Mouse (Mus musculus): ENCODE measurements around the gene Cox5a.

Gene Cox5a

GRCm38 (mm10) chr9:57521056-57521911 is at the start of gene Cox5a:
TSS of gene Cox5a (plus strand) at chr9:57521274.
- in situ Hi-C loops (cut with MboI; ENCODE audit: unreplicated experiment in 2 of 2): loop anchor here (5.0 to 25.0 kb wide), 6 partner anchors 34 to 584 kb away; partner anchors contain the start of genes Csk (in 1 of the 2), Cyp11a1 (in 1 of the 2), Imp3 (in 1 of the 2) and Ppcdc (in 1 of the 2)

- in situ Hi-C loops (cut with MboI; ENCODE audit: unreplicated experiment in 2 of 2): loop anchor here (5.0 to 10.0 kb wide), 2 partner anchors 37 to 259 kb away; partner anchors contain the start of gene Cox5a (in 1 of the 2)
Observed at GRCm38 (mm10) chr9:57485774-57486173, 35.3 kb upstream of the Cox5a start.

- in situ Hi-C loops (cut with MboI; ENCODE audit: unreplicated experiment in 2 of 2): loop anchor here (5.0 to 10.0 kb wide), 2 partner anchors 34 to 257 kb away; partner anchors contain the start of gene Cox5a (in 1 of the 2)
Observed at GRCm38 (mm10) chr9:57487807-57488206, 33.3 kb upstream of the Cox5a start.

GRCm38 (mm10) chr9:57493532-57493931 is 27.5 kb upstream of the Cox5a start:
- in situ Hi-C loops (cut with MboI; ENCODE audit: unreplicated experiment in 2 of 2): no loop called here

- in situ Hi-C loops (cut with MboI; ENCODE audit: unreplicated experiment in 2 of 2): no loop called here
Observed at GRCm38 (mm10) chr9:57494970-57495369, 26.1 kb upstream of the Cox5a start.

- in situ Hi-C loops (cut with MboI; ENCODE audit: unreplicated experiment in 2 of 2): no loop called here
Observed at GRCm38 (mm10) chr9:57497236-57497635, 23.8 kb upstream of the Cox5a start.

- in situ Hi-C loops (cut with MboI; ENCODE audit: unreplicated experiment in 2 of 2): no loop called here
Observed at GRCm38 (mm10) chr9:57498536-57498935, 22.5 kb upstream of the Cox5a start.

GRCm38 (mm10) chr9:57501452-57501851 is 19.6 kb upstream of the Cox5a start:
- in situ Hi-C loops (cut with MboI; ENCODE audit: unreplicated experiment in 2 of 2): loop anchor here in 1 of 2 experiments (25.0 kb wide), 1 partner anchor 564 kb away; the partner anchor contains the start of genes Imp3 and Snx33

- in situ Hi-C loops (cut with MboI; ENCODE audit: unreplicated experiment in 2 of 2): loop anchor here in 1 of 2 experiments (25.0 kb wide), 1 partner anchor 565 kb away; the partner anchor contains the start of genes Imp3 and Snx33
Observed at GRCm38 (mm10) chr9:57501861-57502260, 19.2 kb upstream of the Cox5a start.

GRCm38 (mm10) chr9:57502911-57503621 is 18.0 kb upstream of the Cox5a start:
- in situ Hi-C loops (cut with MboI; ENCODE audit: unreplicated experiment in 2 of 2): loop anchor here in 1 of 2 experiments (25.0 kb wide), 1 partner anchor 566 kb away; the partner anchor contains the start of genes Imp3 and Snx33

GRCm38 (mm10) chr9:57503622-57504380 is 17.3 kb upstream of the Cox5a start, which contains the start of gene Rpp25:
TSS of gene Rpp25 (plus strand) at chr9:57504026.
- in situ Hi-C loops (cut with MboI; ENCODE audit: unreplicated experiment in 2 of 2): loop anchor here in 1 of 2 experiments (25.0 kb wide), 1 partner anchor 566 kb away; the partner anchor contains the start of genes Imp3 and Snx33

- in situ Hi-C loops (cut with MboI; ENCODE audit: unreplicated experiment in 2 of 2): loop anchor here in 1 of 2 experiments (25.0 kb wide), 1 partner anchor 567 kb away; the partner anchor contains the start of genes Imp3 and Snx33
Observed at GRCm38 (mm10) chr9:57504381-57504700, 16.7 kb upstream of the Cox5a start.

- in situ Hi-C loops (cut with MboI; ENCODE audit: unreplicated experiment in 2 of 2): loop anchor here in 1 of 2 experiments (25.0 kb wide), 1 partner anchor 568 kb away; the partner anchor contains the start of genes Imp3 and Snx33
Observed at GRCm38 (mm10) chr9:57504891-57505290, 16.2 kb upstream of the Cox5a start.

- in situ Hi-C loops (cut with MboI; ENCODE audit: unreplicated experiment in 2 of 2): loop anchor here in 1 of 2 experiments (25.0 kb wide), 1 partner anchor 568 kb away; the partner anchor contains the start of genes Imp3 and Snx33
Observed at GRCm38 (mm10) chr9:57505700-57506099, 15.4 kb upstream of the Cox5a start.

- in situ Hi-C loops (cut with MboI; ENCODE audit: unreplicated experiment in 2 of 2): loop anchor here (10.0 to 25.0 kb wide), 5 partner anchors 66 to 573 kb away; partner anchors contain the start of genes Imp3 (in 1 of the 2), Ppcdc (in 1 of the 2), Sin3a (in 1 of the 2) and Snx33 (in 1 of the 2)
Observed at GRCm38 (mm10) chr9:57510577-57510976, 10.5 kb upstream of the Cox5a start.

GRCm38 (mm10) chr9:57517113-57517512 is 4.0 kb upstream of the Cox5a start:
- in situ Hi-C loops (cut with MboI; ENCODE audit: unreplicated experiment in 2 of 2): loop anchor here (5.0 to 25.0 kb wide), 7 partner anchors 35 to 580 kb away; partner anchors contain the start of genes Imp3 (in 1 of the 2), Ppcdc (in 1 of the 2), Sin3a (in 1 of the 2) and Snx33 (in 1 of the 2)

- in situ Hi-C loops (cut with MboI; ENCODE audit: unreplicated experiment in 2 of 2): loop anchor here (5.0 to 25.0 kb wide), 6 partner anchors 33 to 583 kb away; partner anchors contain the start of genes Csk (in 1 of the 2), Cyp11a1 (in 1 of the 2), Imp3 (in 1 of the 2) and Ppcdc (in 1 of the 2)
Observed at GRCm38 (mm10) chr9:57520375-57521055, 559 bp upstream of the Cox5a start.

- in situ Hi-C loops (cut with MboI; ENCODE audit: unreplicated experiment in 2 of 2): loop anchor here (5.0 to 25.0 kb wide), 6 partner anchors 35 to 585 kb away; partner anchors contain the start of genes Csk (in 1 of the 2), Cyp11a1 (in 1 of the 2), Imp3 (in 1 of the 2) and Ppcdc (in 1 of the 2)
Observed at GRCm38 (mm10) chr9:57522114-57522860, 1.2 kb downstream of the Cox5a start.

Data from v-Abl transformed pro-B cells (cell line).